Mouse (Mus musculus) heart, postnatal 36 days (tissue): Measurements from ENCODE around the gene Nepn. TPM values are rescaled to one million over a fixed set of nuclear protein-coding genes. Genes with fewer than 3 reads are reported as not detected.
"Not testable (repeated sequence)": the region's sequence is repeated elsewhere in the genome, so short reads cannot be mapped to it uniquely, and the experiment has no call there.

Experiments used
- DNase-seq, 2 experiments: peaks; one replicate each; pipeline ENCODE4 v3.0.0; 2021 to 2022
- intact Hi-C: fragments of 180-260 bp; cut with DNase I; formaldehyde crosslinking; loops from one replicate; pipeline ENCODE4 v1.15.1; 2025
- total RNA-seq, 2 experiments: library from RNA; stranded (reverse); gene quantifications; 2 replicates each; pipeline ENCODE4 v1.2.3; 2021

Nepn gene
- under 1 TPM; 0.53 to 0.65 TPM for total RNA-seq

DNA sequence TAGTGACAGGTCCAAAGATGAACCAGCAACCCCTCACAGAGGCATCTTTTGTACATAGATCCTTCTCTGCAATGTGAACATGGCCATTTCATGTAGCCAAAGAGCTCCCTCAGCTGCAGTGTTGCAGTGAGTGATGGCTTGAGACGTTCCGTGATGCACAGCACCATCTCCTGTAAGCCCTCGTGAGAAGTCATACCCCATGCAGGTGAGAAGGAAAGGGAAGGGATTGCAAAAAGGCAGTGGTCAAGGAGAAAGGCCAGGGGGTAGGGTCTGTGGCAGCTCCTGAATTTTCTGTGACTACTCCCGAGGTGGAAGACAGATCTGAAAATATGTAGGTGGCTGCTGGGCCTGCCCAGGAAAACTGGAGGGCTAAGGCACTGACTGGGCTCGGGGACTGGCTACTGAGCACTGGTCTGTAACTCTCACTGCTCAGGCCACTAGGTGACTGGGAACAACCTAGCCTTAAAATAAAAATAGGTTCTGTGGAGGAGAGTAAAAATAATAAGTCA lies at the start of gene Nepn:
Gene Nepn (plus strand): TSS at position 51 of the 509 bp plus-strand sequence.
- intact Hi-C loops, result loop anchor here (2.0 to 10.0 kb wide), 3 partner anchors 28 to 284 kb away; partner anchors contain the start of gene Nus1
- DNase-seq, result no peak

DNA sequence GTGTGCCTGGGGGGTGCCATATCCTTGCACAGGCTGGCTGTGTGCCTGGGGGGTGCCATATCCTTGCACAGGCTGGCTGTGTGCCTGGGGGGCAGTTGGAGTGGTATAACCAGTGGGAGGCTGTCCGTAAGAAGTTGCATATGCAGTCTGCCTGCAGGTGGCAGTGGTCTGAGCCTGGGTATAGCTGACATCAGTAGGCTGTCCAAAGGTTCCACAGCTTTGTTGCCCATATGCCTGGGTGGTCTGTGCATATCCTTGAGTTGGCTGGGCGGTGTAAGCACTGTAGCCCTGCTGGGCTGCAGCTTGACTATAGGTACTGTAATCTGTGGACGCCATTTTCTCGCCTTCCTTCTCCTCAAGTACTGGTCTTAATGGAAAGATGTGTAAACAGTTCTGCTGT lies 45.4 kb upstream of the Nepn start:
- intact Hi-C loops, DNase-seq: not testable (repeated sequence)

DNA sequence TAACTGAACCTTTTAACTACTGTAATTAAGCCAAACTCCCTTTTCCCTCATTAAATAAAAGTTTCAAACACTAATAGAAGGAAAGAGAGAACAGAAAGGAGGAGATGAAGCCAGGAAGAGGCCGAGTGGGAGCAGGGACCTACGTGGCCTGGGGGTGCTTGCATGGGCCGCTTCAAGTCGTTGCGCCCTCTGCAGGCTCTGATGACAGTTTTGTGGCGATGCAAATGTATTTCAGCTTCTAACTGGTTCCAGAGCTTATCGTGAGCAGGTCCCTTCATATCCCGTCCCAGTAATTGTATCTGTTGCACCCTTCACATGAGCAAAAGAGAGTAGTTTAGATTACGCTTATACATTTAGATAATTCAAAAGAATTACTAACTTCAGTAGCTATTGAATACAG lies 35.6 kb upstream of the Nepn start:
- intact Hi-C loops, result no loop called here
- no peak for DNase-seq

DNA sequence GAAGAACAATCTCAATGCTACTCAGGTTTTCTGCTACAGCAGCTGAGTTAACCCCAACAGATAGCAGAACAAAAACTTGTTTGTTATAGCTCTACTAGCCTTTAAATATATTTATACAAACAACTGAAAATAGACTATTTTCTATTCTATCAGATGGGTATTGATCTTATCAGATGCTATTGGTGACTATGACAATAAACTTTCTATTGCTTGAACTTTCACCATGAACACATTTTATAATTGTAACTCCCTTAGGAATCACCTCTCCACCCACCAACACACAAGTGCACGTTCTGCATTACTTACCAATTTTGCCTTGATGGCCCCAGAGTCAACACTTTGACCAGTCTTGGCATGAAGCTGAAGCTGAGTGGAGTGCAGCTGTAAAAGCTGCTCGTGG lies 30.3 kb upstream of the Nepn start, which contains the start of gene Gm26741:
Gene Gm26741 (plus strand): TSS at position 301 of the 400 bp plus-strand sequence.
- intact Hi-C loops, result no loop called here
- DNase-seq, result no peak

DNA sequence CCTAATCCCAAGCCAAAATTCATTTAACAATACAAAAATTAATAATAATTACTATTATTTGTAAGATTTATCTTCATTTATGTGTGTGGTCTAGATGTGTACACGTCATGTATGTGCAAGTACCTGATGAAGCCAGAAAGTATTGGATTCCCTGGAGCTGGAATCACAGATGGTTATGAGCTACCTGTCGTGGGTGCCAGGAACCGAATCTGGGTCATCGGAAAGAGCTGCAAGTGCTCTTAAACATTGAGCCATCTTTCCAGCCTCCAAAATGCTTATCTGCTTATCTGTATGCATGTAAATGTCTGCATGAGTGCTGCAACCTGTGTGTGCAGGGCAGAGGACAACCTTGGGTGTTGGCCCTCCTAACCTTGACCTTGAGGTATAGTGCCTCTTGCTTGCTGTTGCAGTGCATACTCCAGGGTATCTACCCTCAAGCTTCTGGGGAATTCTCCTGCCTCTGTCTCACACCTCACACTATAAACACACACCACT lies 28.5 kb upstream of the Nepn start:
- intact Hi-C loops, result no loop called here

DNA sequence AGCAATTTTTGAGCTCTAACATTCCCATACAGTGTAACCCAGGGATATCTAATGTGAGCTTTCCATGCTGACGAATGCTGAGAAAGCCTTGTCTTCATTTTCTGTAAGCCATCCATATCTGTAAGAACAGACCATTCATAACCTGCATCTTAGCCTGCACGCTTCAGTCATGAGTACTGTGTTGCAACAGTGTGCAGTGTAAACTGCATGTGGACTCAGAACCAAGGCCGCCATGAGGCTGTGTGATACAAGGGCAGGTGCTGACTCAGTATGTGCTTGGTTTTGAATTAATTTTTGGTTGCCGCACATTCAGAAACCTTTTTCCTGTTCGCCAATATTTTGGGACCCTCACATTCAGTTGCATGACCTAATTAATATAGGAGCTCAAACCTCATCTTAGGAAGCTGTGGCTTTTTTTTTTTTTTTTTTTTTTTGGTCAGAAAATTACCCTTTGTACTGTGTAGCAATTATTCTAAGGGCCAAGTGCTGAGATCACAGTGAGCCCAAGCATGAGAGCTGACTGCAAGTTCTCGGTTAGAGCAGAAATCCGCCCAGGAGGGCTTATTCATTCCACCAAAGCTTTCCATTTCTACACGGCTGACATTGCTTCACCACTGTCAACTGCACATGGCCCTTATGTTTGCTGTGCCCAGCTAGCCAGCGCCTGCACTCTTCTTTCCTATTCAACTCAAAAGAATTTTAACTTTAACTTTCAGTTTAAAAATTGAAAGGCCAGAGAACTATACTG lies 27.7 kb upstream of the Nepn start:
- intact Hi-C loops, result no loop called here
- no peak for DNase-seq

More for the DNA sequence above, 28.5 kb upstream of the Nepn start:
- DNase-seq, result no peak

DNA sequence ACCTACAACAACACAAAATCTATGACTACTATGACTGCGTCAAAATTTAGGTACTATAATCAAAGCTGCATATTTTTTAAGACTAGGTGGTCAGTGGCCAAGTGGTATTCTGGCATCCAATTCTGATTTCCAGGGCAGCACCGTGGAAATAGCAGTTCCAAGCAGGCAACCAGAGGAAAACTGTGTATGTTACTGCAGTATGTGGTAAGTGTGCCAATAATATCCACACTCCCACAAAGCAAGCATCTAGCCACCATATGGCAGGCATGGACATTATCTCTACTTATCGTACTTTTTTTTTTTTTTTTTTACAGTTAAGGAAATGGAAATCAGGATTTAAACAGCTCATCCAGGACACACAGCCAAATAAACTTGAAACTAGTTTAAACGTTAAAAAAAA lies 20.4 kb upstream of the Nepn start:
- intact Hi-C loops, result no loop called here
- DNase-seq, result no peak

DNA sequence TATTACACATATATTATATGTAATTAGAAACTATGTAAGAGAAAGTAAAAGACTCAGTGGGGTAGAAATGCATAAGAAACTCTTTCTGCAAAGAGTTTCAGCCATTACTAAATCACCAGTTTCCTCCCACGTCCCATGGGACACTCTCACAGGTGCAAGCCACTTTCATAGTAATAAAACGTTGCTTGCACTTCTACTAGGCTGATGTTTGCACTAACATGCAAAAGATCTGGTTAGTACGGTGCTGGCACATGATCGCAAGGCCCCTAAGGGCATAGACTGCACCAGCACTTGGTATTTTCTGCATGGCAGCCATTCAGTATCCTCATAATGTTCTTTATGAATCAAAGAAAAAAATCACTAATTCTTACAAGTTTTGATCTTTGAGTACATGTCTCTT lies 14.9 kb upstream of the Nepn start:
- intact Hi-C loops, result no loop called here

DNA sequence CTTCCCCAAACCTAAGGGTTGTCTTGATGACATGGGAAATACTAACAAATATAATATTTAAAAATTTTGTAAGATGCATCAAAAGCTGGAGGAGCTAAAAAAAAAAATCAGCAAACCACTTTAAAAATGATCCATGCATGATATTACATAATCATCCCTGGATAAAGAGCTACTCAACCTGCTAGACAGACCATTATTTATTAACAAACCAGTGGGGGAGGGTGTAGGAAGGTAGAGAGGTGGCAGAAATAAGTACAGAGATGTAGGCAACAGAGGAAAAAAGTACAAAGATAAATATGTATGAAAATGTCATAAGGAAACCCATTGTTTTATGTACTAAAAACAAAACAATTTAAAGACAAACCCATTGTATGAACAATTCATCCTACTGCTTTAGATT lies 14.1 kb upstream of the Nepn start:
- intact Hi-C loops, result no loop called here
- no peak for DNase-seq

More for the DNA sequence above, 14.9 kb upstream of the Nepn start:
- no peak for DNase-seq

DNA sequence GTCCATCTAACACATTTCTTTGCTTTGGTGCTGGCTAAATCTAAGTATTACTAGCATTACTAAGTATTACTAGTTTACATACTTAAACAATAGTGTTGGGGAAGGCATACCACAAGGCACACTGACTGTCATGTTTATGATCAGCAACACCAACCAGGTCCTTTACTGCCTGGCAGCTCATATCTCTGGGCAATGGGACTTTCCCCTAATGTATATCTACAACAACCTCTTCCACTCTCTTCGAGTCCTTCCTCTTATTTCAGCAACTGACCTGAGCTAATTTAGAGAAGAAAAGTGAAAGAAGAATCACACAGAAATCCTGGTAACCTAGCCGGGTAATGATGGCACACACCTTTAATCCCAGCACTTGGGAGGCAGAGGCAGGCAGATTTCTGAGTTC lies 12.3 kb upstream of the Nepn start:
- DNase-seq, result no peak
- intact Hi-C loops, result no loop called here

DNA sequence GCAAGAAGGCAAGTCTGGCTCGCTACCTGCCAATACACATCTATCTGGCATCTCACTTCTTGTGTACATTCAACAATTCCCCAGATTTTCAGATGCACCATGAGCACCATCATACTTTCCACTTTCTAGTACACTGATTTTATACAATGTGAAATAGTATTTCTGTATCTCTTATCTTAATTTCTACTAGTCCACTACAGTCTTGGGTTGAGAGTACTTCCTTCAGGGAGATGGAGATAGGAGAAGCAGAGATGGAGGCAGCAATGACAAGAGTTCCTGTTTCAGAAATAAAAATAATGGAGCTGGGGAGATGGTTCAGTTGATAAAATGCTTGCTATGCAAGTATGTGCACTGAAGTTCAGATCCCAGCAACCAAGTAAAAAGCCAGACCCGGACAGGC lies 11.0 kb upstream of the Nepn start:
- DNase-seq, result no peak
- intact Hi-C loops, result no loop called here

DNA sequence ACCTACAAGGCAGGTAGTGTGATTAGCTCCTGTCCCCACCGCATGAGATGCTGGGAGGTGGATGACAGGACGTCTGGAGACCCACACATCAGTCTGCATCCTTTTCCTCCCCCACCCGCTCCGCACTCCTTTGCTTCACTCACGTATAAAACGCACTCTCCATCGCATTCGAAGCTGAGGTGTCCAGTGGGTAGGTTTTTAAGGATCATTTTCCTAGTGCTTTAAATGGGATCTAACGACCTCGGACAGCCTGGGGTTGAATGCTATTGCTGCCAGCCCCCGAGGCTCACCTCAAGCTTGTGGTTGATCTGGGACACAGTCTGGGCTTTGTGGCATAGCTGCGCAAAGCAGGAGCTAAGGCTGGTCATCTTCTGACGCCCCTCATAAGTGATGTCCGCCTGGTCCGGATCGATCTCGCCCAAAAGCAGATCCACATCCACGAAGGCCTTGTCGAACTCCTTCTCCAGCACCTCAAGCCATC lies 7.4 kb upstream of the Nepn start:
- intact Hi-C loops, result loop anchor here (5.0 to 10.0 kb wide), 2 partner anchors 104 to 277 kb away; no protein-coding TSS in a partner anchor

DNA sequence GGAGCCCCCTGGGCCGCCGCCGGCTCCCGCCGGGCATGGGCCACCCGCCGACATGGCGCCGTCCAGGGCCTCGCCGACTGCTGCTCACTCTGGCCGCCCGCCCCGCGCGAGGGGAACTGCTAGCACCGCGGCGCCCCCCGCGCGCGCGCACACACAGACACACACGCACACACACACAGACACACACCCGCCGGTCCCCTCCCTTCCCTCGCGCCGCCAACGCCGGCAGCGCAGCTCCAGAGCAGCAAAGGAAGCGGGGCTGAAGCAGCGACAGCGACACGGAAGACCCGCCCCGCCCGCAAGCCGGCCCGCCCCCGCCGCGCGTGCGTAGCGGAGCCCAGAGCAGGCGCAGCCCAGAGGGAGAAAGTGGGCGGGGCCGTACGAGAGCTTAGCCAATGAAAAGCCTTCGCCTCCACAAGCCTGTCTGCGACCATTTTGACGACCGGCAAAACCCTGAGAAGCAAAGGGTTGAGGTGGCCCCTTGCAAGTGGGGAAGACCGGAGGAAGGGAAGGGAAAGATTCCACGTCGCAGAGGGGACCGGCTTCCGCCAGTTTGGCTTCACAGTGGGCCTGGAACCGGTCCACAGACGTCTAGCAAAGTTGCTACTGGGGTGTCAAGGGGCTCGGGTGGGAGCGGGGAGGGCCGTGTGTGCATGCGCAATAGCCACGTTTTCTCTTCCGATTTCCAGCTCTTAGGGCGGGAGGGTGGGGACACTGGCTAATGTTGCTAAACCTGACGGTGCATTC lies 6.8 kb upstream of the Nepn start, which contains the start of gene Gopc:
Gene Gopc (minus strand): TSS at position 280 of the 747 bp plus-strand sequence.
- DNase-seq, result peak; percentile 95 to 98
- intact Hi-C loops, result loop anchor here (2.0 to 10.0 kb wide), 3 partner anchors 37 to 277 kb away; no protein-coding TSS in a partner anchor

More for the DNA sequence above, 7.4 kb upstream of the Nepn start:
- DNase-seq, result no peak

DNA sequence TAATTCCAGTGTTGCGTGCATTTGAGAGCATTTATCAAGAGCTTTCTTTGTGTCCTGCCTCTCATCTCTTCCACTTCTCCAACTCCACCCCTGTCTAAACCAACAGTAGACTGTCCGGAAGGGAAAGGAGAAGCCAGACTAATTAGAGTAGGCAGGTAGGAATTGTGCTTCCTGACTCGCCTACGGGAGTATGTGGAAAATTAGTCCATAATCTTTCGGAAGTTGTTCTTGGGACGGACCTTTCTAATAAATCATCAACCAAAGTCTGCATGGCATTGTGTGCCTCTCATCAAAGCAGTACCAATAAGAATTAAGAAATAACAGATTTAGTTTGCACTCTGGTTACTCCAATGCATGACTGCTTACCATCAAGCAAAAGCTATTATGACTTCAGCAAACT lies 5.8 kb upstream of the Nepn start:
- intact Hi-C loops, result loop anchor here (2.0 to 10.0 kb wide), 3 partner anchors 36 to 278 kb away; no protein-coding TSS in a partner anchor
- DNase-seq, result peak in 1 of 2 experiments; percentile 6

DNA sequence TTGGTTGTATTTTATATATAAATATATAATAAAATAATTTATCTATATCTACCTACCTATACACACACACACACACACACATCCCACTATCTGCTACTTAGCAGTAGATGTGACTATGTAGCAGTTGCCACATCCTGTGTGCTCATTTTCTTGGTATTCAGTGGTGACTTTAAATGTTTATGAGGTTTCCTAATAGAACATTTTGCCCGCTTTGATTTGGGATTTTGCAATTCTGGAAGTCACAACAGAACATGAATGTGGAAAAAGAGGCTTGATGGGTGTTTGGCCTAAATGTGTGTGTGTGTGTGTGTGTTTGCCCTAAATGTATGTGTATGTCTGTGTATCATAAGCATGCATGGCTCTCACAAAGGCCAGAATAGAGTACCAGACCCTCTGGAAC lies 5.2 kb upstream of the Nepn start:
- no peak for DNase-seq
- intact Hi-C loops, result loop anchor here (2.0 to 10.0 kb wide), 3 partner anchors 35 to 279 kb away; no protein-coding TSS in a partner anchor

DNA sequence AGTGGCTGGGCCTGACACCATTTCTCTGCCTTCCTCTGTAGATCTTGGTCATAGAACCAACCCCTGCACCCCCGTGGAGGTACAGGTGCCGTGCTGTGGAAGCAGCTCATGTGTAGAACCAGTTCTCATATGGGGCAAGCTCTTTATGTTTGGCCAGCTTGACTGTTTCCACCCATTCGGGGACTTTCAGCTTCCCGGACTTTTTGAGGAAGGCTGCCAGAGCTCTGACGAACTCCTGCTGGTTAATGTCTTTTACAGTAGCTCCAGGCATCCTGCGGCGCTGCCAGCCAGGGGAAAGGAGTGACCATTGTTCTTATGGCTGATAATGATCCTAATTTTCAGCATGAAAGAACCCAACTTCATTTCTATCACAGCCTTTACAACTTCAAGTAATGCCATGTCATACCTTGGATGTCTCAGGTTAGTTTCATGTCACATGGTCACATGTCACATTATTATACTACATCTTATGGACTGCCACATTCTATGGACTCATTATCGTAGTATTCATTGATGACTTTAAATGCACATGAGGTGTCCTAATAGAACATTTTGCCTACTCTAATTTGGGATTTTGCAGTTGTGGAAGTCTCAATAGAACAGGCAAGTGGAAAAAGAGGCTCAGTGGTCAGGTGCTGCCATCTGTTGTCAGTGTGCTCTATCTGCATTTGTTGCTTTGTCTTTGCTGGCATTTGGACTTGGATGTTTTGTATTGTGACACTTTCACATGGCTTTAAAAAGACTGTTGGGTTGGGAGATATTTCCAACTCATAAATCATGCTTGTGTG lies 3.8 kb upstream of the Nepn start:
- intact Hi-C loops, result loop anchor here (2.0 to 10.0 kb wide), 5 partner anchors 54 to 280 kb away; partner anchors contain the start of gene Dcbld1
- DNase-seq, result peak; percentile 47 to 61

DNA sequence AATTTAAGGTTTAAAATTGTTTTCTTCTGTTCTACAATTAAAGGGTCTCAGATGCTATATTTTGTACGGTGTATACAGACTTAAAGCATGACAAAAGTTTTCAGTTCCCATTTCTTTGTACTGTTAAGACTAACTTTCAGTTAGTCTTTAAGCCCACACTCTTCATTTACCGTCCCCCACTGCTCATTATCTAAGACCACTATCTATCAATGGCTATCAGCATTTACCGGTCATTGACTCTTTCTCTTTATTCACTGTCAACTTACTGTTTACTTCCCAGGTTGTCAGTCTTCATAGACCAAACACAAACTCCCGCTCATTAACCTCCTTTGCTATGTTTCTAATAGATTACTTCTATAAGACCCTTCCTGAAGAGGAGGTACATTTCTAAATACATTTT lies 1.6 kb upstream of the Nepn start:
- no peak for DNase-seq
- intact Hi-C loops, result loop anchor here (5.0 to 10.0 kb wide), 2 partner anchors 170 to 282 kb away; no protein-coding TSS in a partner anchor

DNA sequence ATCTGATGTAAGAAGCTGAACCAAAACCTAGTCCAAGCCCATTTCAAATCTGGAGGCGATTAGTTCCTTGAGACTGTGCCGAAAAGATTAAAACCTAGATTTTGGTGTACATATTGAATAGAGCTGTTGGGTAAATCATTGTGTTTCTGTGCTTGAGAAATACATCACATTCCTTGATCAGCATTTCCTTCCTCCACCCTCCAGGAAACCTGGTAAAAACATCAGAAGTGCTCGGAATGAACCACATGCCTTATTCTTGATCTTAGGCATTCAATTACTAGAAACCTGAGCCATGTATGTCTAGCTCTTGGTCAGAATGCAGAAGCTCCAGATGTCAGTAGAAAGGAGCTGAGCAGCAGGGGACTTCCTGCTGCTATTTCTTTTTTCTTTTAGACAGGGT lies 666 bp downstream of the Nepn start:
- intact Hi-C loops, result loop anchor here (2.0 to 10.0 kb wide), 3 partner anchors 27 to 285 kb away; partner anchors contain the start of gene Nus1
- peak in 1 of 2 experiments; percentile 7 for DNase-seq

DNA sequence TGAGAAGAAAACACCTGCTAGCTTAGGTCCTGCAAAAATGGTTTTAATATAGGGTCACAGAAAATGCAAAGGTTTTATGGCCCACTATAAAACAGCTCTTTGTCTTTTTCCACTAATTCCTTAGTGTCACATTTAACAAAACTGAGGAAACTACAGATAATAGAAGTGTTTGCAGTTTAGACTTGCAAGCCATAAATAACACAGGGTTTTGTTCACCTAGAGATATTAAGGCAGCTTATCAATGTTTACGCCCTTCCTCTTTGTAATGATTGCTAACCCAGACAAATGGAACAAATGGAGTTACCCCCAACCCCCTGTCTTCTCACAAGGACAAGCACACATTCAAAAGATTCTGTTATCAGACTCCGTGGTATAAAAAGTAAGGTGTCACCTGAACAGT lies 2.4 kb downstream of the Nepn start:
- DNase-seq, result no peak
- intact Hi-C loops, result no loop called here

DNA sequence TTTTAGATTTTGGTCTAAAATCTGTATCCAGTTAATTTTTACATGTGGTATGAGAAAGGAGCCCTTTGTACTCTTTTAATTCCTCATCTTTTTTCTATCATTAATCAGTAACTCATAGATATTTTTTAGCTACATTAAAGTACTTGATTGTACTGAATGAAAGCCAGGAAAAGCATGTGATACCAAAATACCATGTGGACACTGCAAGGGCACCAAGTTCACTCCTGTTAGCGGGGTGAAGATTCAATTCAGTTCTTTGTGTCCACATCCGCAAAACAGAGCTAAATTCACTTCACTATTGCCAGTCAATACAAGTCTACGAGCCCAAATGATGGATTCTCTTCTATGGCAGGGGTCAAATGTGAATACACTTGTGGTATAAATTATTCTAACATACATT lies 7.9 kb downstream of the Nepn start:
- DNase-seq, result no peak
- intact Hi-C loops, result no loop called here
